Mouse (Mus musculus) lung, adult 2 months (tissue): ENCODE data around the gene Gpc4.

Source experiments
- CTCF ChIP-seq: fragments of 200-500 bp; IDR thresholded peaks from 2 replicates; pipeline ENCODE4 v1.5.1; 2011; ENCODE audit warnings: mild to moderate bottlenecking, low read length, control low read depth; ENCODE audit not compliant: insufficient read depth
- POLR2A ChIP-seq: fragments of 200-500 bp; IDR thresholded peaks from 2 replicates; pipeline ENCODE4 v1.6.1; 2011; ENCODE audit warnings: low read depth, mild to moderate bottlenecking, control low read depth, low read length, borderline replicate concordance; ENCODE audit errors: extremely low read depth

GRCm38 (mm10) chrX:52072410-52072809 is 92.6 kb downstream of the Gpc4 start:
- TF ChIP-seq CTCF: no peak
- no peak for TF ChIP-seq POLR2A
